Mouse (Mus musculus) myocyte (in vitro differentiated cells): Measurements from ENCODE around the gene Cfap54. TPM values are rescaled to one million over a fixed set of nuclear protein-coding genes. Genes with fewer than 3 reads are reported as not detected.

Source experiments
- H3K27me3 ChIP-seq: one replicate; pipeline ENCODE4 v1.6.1; 2011; ENCODE audit not compliant: control insufficient read depth, insufficient read depth, insufficient read length
- H3K36me3 ChIP-seq: one replicate; pipeline ENCODE4 v1.6.1; 2011; ENCODE audit not compliant: control insufficient read depth, insufficient read depth
- H3K4me2 ChIP-seq: one replicate; pipeline ENCODE4 v1.6.1; 2011; ENCODE audit warnings: low read depth, control low read depth
- H3K4me3 ChIP-seq: one replicate; pipeline ENCODE4 v1.5.1; 2011; ENCODE audit warnings: mild to moderate bottlenecking, control low read depth, moderate library complexity
- H3K79me2 ChIP-seq: one replicate; pipeline ENCODE4 v1.6.1; 2011; ENCODE audit not compliant: control insufficient read depth, insufficient read depth
- H3ac ChIP-seq: one replicate; pipeline ENCODE4 v1.6.1; 2011; ENCODE audit not compliant: control insufficient read depth, insufficient read length
- CEBPB ChIP-seq: IDR thresholded peaks from 2 replicates; pipeline ENCODE4 v1.6.1; 2011; ENCODE audit warnings: mild to moderate bottlenecking, moderate library complexity; ENCODE audit not compliant: poor library complexity, insufficient read depth, severe bottlenecking
- E2F4 ChIP-seq: IDR thresholded peaks from one replicate; pipeline ENCODE4 v1.6.1; 2011; ENCODE audit warnings: mild to moderate bottlenecking, control low read depth, moderate library complexity; ENCODE audit not compliant: insufficient read depth
- MAX ChIP-seq: IDR thresholded peaks from one replicate; pipeline ENCODE4 v1.6.1; 2011; ENCODE audit warnings: low read depth, mild to moderate bottlenecking, control low read depth
- MYOD1 ChIP-seq, 3 experiments: IDR thresholded peaks; one replicate each; pipeline ENCODE4 v1.6.1; 2011; ENCODE audit warnings: control low read depth in 2 of 3, low read depth in 2 of 3, mild to moderate bottlenecking in 2 of 3, moderate library complexity in 1 of 3; ENCODE audit not compliant: insufficient read length in 2 of 3, control insufficient read depth in 1 of 3
- MYOG ChIP-seq, 3 experiments: IDR thresholded peaks; one replicate each; pipeline ENCODE4 v1.6.1; 2011; ENCODE audit warnings: control low read depth in 2 of 3, low read depth in 2 of 3, mild to moderate bottlenecking in 2 of 3; ENCODE audit not compliant: insufficient read length in 2 of 3, control insufficient read depth in 1 of 3, insufficient read depth in 1 of 3
- POLR2A ChIP-seq: IDR thresholded peaks from one replicate; pipeline ENCODE4 v1.6.1; 2011; ENCODE audit warnings: low read depth, mild to moderate bottlenecking, control low read depth, moderate library complexity; ENCODE audit not compliant: insufficient read length
- POLR2AphosphoS2 ChIP-seq: IDR thresholded peaks from one replicate; pipeline ENCODE4 v1.6.1; 2011; ENCODE audit warnings: low read depth, control low read depth; ENCODE audit not compliant: insufficient read length
- REST ChIP-seq: IDR thresholded peaks from one replicate; pipeline ENCODE4 v1.6.1; 2011; ENCODE audit warnings: mild to moderate bottlenecking, control low read depth, moderate library complexity; ENCODE audit not compliant: insufficient read depth, insufficient read length
- SRF ChIP-seq: IDR thresholded peaks from one replicate; pipeline ENCODE4 v1.6.1; 2011; ENCODE audit warnings: low read depth; ENCODE audit not compliant: control insufficient read depth, insufficient read length
- TCF12 ChIP-seq: IDR thresholded peaks from one replicate; pipeline ENCODE4 v1.6.1; 2011; ENCODE audit warnings: mild to moderate bottlenecking, control low read depth; ENCODE audit not compliant: poor library complexity, insufficient read depth, severe bottlenecking
- TCF3 ChIP-seq: IDR thresholded peaks from one replicate; pipeline ENCODE4 v1.6.1; 2011; ENCODE audit warnings: low read depth, control low read depth; ENCODE audit not compliant: insufficient read length
- USF1 ChIP-seq: IDR thresholded peaks from one replicate; pipeline ENCODE4 v1.6.1; 2011; ENCODE audit warnings: low read depth, mild to moderate bottlenecking, control low read depth, moderate library complexity
- polyA plus RNA-seq: library from polyadenylated mRNA; unstranded; fragments of >200 nt; fragmentation: generic; extraction: Trizol; gene quantifications from one replicate; pipeline ENCODE4 v1.2.1, GENCODE M21; 2012; ENCODE audit warnings: missing spikeins

Gene Cfap54
- polyA plus RNA-seq, 1 experiment: 0.01 TPM

GRCm38 (mm10) chr10:92933616-92934015, 147.8 kb downstream of the Cfap54 start:
- Histone ChIP-seq H3K79me2 (no peaks in the 10 kb centered on the region), H3K4me2 (no peak overlapping the region), H3K36me3 (no peaks in the 10 kb centered on the region), H3K27me3 (no peaks in the 10 kb centered on the region), H3ac (no peak overlapping the region), H3K4me3 (no peak overlapping the region)
- no peak for TF ChIP-seq MAX
- no peak for TF ChIP-seq E2F4
- TF ChIP-seq MYOD1 (IDR thresholded peaks at IDR 0.05; ENCODE audit: control insufficient read depth in 1 of 3, insufficient read length in 2 of 3, low read depth in 2 of 3): peak in 2 of 3 experiments; percentile 87 to 93
- no peak for TF ChIP-seq POLR2AphosphoS2
- TF ChIP-seq MYOG (IDR thresholded peaks at IDR 0.05; ENCODE audit: control insufficient read depth in 1 of 3, insufficient read depth in 1 of 3, insufficient read length in 2 of 3, low read depth in 2 of 3): no peak
- no peak for TF ChIP-seq REST

- no peak overlapping the region for H3K4me3 ChIP-seq
- H3K79me2 ChIP-seq: no peaks in the 10 kb centered on the region
- H3ac ChIP-seq: no peak overlapping the region
- TF ChIP-seq POLR2AphosphoS2 (no peak), MYOG (IDR thresholded peaks at IDR 0.05; ENCODE audit: control insufficient read depth in 1 of 3, insufficient read depth in 1 of 3, insufficient read length in 2 of 3, low read depth in 2 of 3) (no peak), CEBPB (no peak), MAX (no peak), MYOD1 (IDR thresholded peaks at IDR 0.05; ENCODE audit: control insufficient read depth in 1 of 3, insufficient read length in 2 of 3, low read depth in 2 of 3) (no peak), TCF12 (no peak), REST (no peak), SRF (no peak), POLR2A (no peak), E2F4 (no peak), TCF3 (no peak), USF1 (no peak)
- H3K36me3 ChIP-seq: no peaks in the 10 kb centered on the region
- H3K4me2 ChIP-seq: no peak overlapping the region
- no peaks in the 10 kb centered on the region for H3K27me3 ChIP-seq
Observed at GRCm38 (mm10) chr10:92932464-92932863, 149.0 kb downstream of the Cfap54 start.

- H3K4me2 ChIP-seq: no peak overlapping the region
- H3K36me3 ChIP-seq: no peaks in the 10 kb centered on the region
- H3K79me2 ChIP-seq: no peaks in the 10 kb centered on the region
- no peak overlapping the region for H3K4me3 ChIP-seq
- TF ChIP-seq MYOG (IDR thresholded peaks at IDR 0.05; ENCODE audit: control insufficient read depth in 1 of 3, insufficient read depth in 1 of 3, insufficient read length in 2 of 3, low read depth in 2 of 3): no peak
- no peak for TF ChIP-seq CEBPB
- TF ChIP-seq REST: no peak
- no peak for TF ChIP-seq MAX
- TF ChIP-seq SRF: no peak
- TF ChIP-seq POLR2A: no peak
- TF ChIP-seq POLR2AphosphoS2: no peak
- TF ChIP-seq TCF12: no peak
- TF ChIP-seq E2F4: no peak
- no peak for TF ChIP-seq USF1
- no peak for TF ChIP-seq TCF3
- no peak for TF ChIP-seq MYOD1 (IDR thresholded peaks at IDR 0.05; ENCODE audit: control insufficient read depth in 1 of 3, insufficient read length in 2 of 3, low read depth in 2 of 3)
- no peaks in the 10 kb centered on the region for H3K27me3 ChIP-seq
- no peak overlapping the region for H3ac ChIP-seq
Observed at GRCm38 (mm10) chr10:92930036-92930435, 151.4 kb downstream of the Cfap54 start.

GRCm38 (mm10) chr10:92928256-92928655, 153.2 kb downstream of the Cfap54 start:
- Histone ChIP-seq H3K36me3 (no peaks in the 10 kb centered on the region), H3K4me3 (no peak overlapping the region), H3ac (no peak overlapping the region)

GRCm38 (mm10) chr10:92918551-92918950, 162.9 kb downstream of the Cfap54 start:
- Histone ChIP-seq H3K27me3 (no peaks in the 10 kb centered on the region), H3K4me3 (no peak overlapping the region), H3K36me3 (no peaks in the 10 kb centered on the region), H3K4me2 (no peak overlapping the region), H3ac (no peak overlapping the region), H3K79me2 (no peaks in the 10 kb centered on the region)
- TF ChIP-seq MYOG (IDR thresholded peaks at IDR 0.05; ENCODE audit: control insufficient read depth in 1 of 3, insufficient read depth in 1 of 3, insufficient read length in 2 of 3, low read depth in 2 of 3): no peak
- TF ChIP-seq CEBPB: peak; percentile 33; the same call in 1 of the 2 replicates
- TF ChIP-seq POLR2AphosphoS2: no peak
- TF ChIP-seq REST: no peak
- no peak for TF ChIP-seq POLR2A

More at GRCm38 (mm10) chr10:92928256-92928655, 153.2 kb downstream of the Cfap54 start:
- TF ChIP-seq TCF3: no peak
- H3K27me3 ChIP-seq: no peaks in the 10 kb centered on the region
- no peaks in the 10 kb centered on the region for H3K79me2 ChIP-seq
- no peak overlapping the region for H3K4me2 ChIP-seq
